In the genomic region with DNA sequence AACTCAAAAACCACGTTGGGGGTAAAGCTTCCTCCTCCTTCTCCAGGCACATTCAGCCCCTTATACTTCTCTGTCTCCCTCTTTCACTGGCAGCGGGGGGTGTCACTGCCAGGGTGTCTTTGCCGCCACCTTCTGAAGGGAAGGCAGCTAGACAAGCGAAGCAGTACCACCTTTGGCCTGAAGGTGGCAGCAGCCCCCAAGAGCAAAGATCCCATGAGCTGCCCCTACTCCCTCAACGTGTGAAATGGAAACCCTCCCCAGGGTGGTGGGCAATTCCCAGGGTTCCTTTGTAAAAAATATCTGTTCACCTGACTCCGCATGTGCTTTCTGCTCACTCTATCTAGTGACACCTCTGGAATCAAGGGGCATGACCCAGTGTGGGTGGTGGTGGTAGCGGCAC, we compare ENCODE assay signal across 9 mouse cellular contexts. TPM values are rescaled to one million over a fixed set of nuclear protein-coding genes. Genes with fewer than 3 reads are reported as not detected.
DNase-seq lines count a peak whose midpoint lies in the region; ATAC-seq and TF ChIP-seq lines count a peak whose summit lies in the region.
"Had no signal": no experiment of that assay in that cellular context is flagged by ENCODE, and none has a peak within 500 bp of the region (broad histone marks: within the 10 kb centered on the region; RNA-seq: fewer than 3 reads in every experiment).

No protein-coding gene starts in this region.

- no peaks in the 10 kb centered on the region for H3K36me3 ChIP-seq in heart, embryonic 11.5 days (ENCODE audit: control insufficient read depth, insufficient read depth, low read length)
- H3K36me3 ChIP-seq in hindbrain, postnatal 0 days (ENCODE audit: insufficient read depth, low read length): no peaks in the 10 kb centered on the region
- H3K36me3 ChIP-seq in splenic B cell, adult 2 months (ENCODE audit: control insufficient read depth, insufficient read depth, low read length, poor library complexity, severe bottlenecking): no peaks in the 10 kb centered on the region; the same call in 1 of the 2 replicates

- TF ChIP-seq CTCF in hindbrain, postnatal 0 days (IDR thresholded peaks at IDR 0.05; ENCODE audit: low read depth): peak; percentile 99

- ATAC-seq in heart, embryonic 11.5 days (replicated peaks; ENCODE audit: insufficient number of reproducible peaks, low FRiP score, low TSS enrichment): no peak
- peak; percentile 18 for ATAC-seq in hindbrain, postnatal 0 days
- peak; percentile 65; the same call in 1 of the 2 replicates for ATAC-seq in monocyte, adult 5-6 weeks (replicated peaks; ENCODE audit: insufficient number of reproducible peaks, low FRiP score, low TSS enrichment, poor library complexity, severe bottlenecking)

- DNase-seq in heart, adult 11 months: peak; percentile 97
- DNase-seq in cerebellum, adult 18-20 months: peak; percentile 86 to 92
- peak; percentile 76 for DNase-seq in forelimb bud, embryonic 11.5 days (ENCODE audit: low read depth, low spot score)
- peak; percentile 88 for DNase-seq in hindbrain, postnatal 0 days (ENCODE audit: low spot score)
- DNase-seq in left cerebral cortex, postnatal 25 days (ENCODE audit: low spot score in 2 of 2): peak; percentile 85 to 94
- DNase-seq in splenic B cell, adult 2 months (ENCODE audit: low read depth, low spot score): peak; percentile 93

- intact Hi-C loops in left cerebral cortex, postnatal 25 days (cut with DNase I): loop anchor here (5.0 kb wide), 1 partner anchor 37 kb away; no protein-coding TSS in a partner anchor

- no peak overlapping the region for H3K4me2 ChIP-seq in heart, embryonic 11.5 days
- H3K4me2 ChIP-seq in hindbrain, postnatal 0 days (ENCODE audit: low read depth, low read length): no peak overlapping the region

- no peak overlapping the region for H3K9ac ChIP-seq in heart, embryonic 11.5 days (ENCODE audit: low read depth, low read length)
- no peak overlapping the region for H3K9ac ChIP-seq in hindbrain, postnatal 0 days (replicated peaks; ENCODE audit: low read length)

- no peaks in the 10 kb centered on the region for H3K27me3 ChIP-seq in heart, embryonic 11.5 days (ENCODE audit: control insufficient read depth, insufficient read depth, low read length)
- H3K27me3 ChIP-seq in hindbrain, postnatal 0 days (ENCODE audit: insufficient read depth, low read length): no peaks in the 10 kb centered on the region
- H3K27me3 ChIP-seq in splenic B cell, adult 2 months (ENCODE audit: control insufficient read depth, insufficient read depth, low read length, poor library complexity, severe bottlenecking): no peaks in the 10 kb centered on the region

- WGBS in heart, embryonic 11.5 days (ENCODE audit: insufficient replicate concordance): 16% methylated on average over 7 of the region's 7 CpGs
- 14% methylated on average over 7 of the region's 7 CpGs for WGBS in hindbrain, postnatal 0 days

- no peaks in the 10 kb centered on the region for H3K9me3 ChIP-seq in heart, embryonic 11.5 days (replicated peaks; ENCODE audit: control insufficient read depth, low read length)
- H3K9me3 ChIP-seq in hindbrain, postnatal 0 days (ENCODE audit: low read length): no peaks in the 10 kb centered on the region

- peaks cover 9% of the 10 kb centered on the region for H3K4me1 ChIP-seq in heart, embryonic 11.5 days (ENCODE audit: control insufficient read depth, insufficient read depth, low read length)
- peaks cover 4% of the 10 kb centered on the region for H3K4me1 ChIP-seq in hindbrain, postnatal 0 days (ENCODE audit: insufficient read depth, low read length)

- no peak overlapping the region for H3K27ac ChIP-seq in heart, embryonic 11.5 days (ENCODE audit: low read depth, low read length)
- no peak overlapping the region for H3K27ac ChIP-seq in hindbrain, postnatal 0 days
- H3K27ac ChIP-seq: macrophage had no signal

- no peak overlapping the region for H3K4me3 ChIP-seq in heart, embryonic 11.5 days (ENCODE audit: low read depth, low read length)
- H3K4me3 ChIP-seq in hindbrain, postnatal 0 days (ENCODE audit: low read length): no peak overlapping the region

RNA-seq across cellular contexts. Expression of a gene that starts 6.5 kb away (rescaled TPM):
- 58.2 and 59.9 TPM in 2 replicates for polyA plus RNA-seq in heart, embryonic 11.5 days (2014; fragmentation: Nextera tagmentation; extraction: Ambion mirVana)
- 60.7 and 72.4 TPM in 2 replicates for total RNA-seq in hindbrain, postnatal 0 days (2014; rRNA removed)
- polyA plus RNA-seq in hindbrain, postnatal 0 days (2015; fragmentation: Nextera tagmentation; extraction: Ambion mirVana): 81.7 and 83.7 TPM in 2 replicates
- 10 to 100 TPM; 35.5 to 41.4 TPM for total RNA-seq in left cerebral cortex, postnatal 25 days (2021)
- 13.0 to 27.0 TPM (median 24.1 TPM) in 3 replicates for total RNA-seq in monocyte, adult 5-6 weeks (2017)

RNA-seq across cellular contexts. Expression of a gene that starts 7.8 kb away (rescaled TPM):
- 10.4 and 13.4 TPM in 2 replicates for polyA plus RNA-seq in heart, embryonic 11.5 days (2014; fragmentation: Nextera tagmentation; extraction: Ambion mirVana)
- total RNA-seq in hindbrain, postnatal 0 days (2014; rRNA removed): 141 and 149 TPM in 2 replicates
- 118 and 126 TPM in 2 replicates for polyA plus RNA-seq in hindbrain, postnatal 0 days (2015; fragmentation: Nextera tagmentation; extraction: Ambion mirVana)
- 100 to 1,000 TPM; 388 to 416 TPM for total RNA-seq in left cerebral cortex, postnatal 25 days (2021)
- 0.29 to 0.76 TPM in 2 of 3 replicates, not detected in the other for total RNA-seq in monocyte, adult 5-6 weeks (2017)

RNA-seq across cellular contexts. Expression of a gene that starts 29.5 kb away (rescaled TPM):
- polyA plus RNA-seq in heart, embryonic 11.5 days (2014; fragmentation: Nextera tagmentation; extraction: Ambion mirVana): 1.2 and 1.5 TPM in 2 replicates
- total RNA-seq in hindbrain, postnatal 0 days (2014; rRNA removed): 3.6 and 10.5 TPM in 2 replicates
- 4.7 and 5.9 TPM in 2 replicates for polyA plus RNA-seq in hindbrain, postnatal 0 days (2015; fragmentation: Nextera tagmentation; extraction: Ambion mirVana)
- under 1 TPM; 0.39 to 0.62 TPM for total RNA-seq in left cerebral cortex, postnatal 25 days (2021)
- total RNA-seq in monocyte, adult 5-6 weeks (2017): not detected in 3 replicates
- polyA plus RNA-seq: macrophage had no signal

RNA-seq across cellular contexts. Expression of a gene that starts 48.5 kb away (rescaled TPM):
- polyA plus RNA-seq in heart, embryonic 11.5 days (2014; fragmentation: Nextera tagmentation; extraction: Ambion mirVana): 29.2 and 30.9 TPM in 2 replicates
- 14.7 and 19.6 TPM in 2 replicates for total RNA-seq in hindbrain, postnatal 0 days (2014; rRNA removed)
- polyA plus RNA-seq in hindbrain, postnatal 0 days (2015; fragmentation: Nextera tagmentation; extraction: Ambion mirVana): 43.4 and 45.3 TPM in 2 replicates
- total RNA-seq in left cerebral cortex, postnatal 25 days (2021): 10 to 100 TPM; 38.3 to 42.4 TPM
- 3.8 to 6.5 TPM (median 5.5 TPM) in 3 replicates for total RNA-seq in monocyte, adult 5-6 weeks (2017)

RNA-seq across cellular contexts. Expression of a gene that starts 49.3 kb away (rescaled TPM):
- 74.8 and 78.3 TPM in 2 replicates for polyA plus RNA-seq in heart, embryonic 11.5 days (2014; fragmentation: Nextera tagmentation; extraction: Ambion mirVana)
- 44.8 and 52.2 TPM in 2 replicates for total RNA-seq in hindbrain, postnatal 0 days (2014; rRNA removed)
- 64.5 TPM in 2 replicates for polyA plus RNA-seq in hindbrain, postnatal 0 days (2015; fragmentation: Nextera tagmentation; extraction: Ambion mirVana)
- 10 to 100 TPM; 49.7 to 51.0 TPM for total RNA-seq in left cerebral cortex, postnatal 25 days (2021)
- total RNA-seq in monocyte, adult 5-6 weeks (2017): 50.6 to 85.3 TPM (median 72.7 TPM) in 3 replicates

Comparison
In these comparisons a context has a peak if more than half of its experiments do, and no peak if none do; other contexts are left out.
1. RNA of a gene that starts 7.8 kb away (total RNA-seq): 388 to 416 TPM in left cerebral cortex, postnatal 25 days and 141 to 149 TPM in hindbrain, postnatal 0 days; 0.29 to 0.76 TPM in monocyte, adult 5-6 weeks; every median in the first group is over 10 times any median in the second.
2. Peak in every context shown above with its lines, with median percentiles within 50 percentile points of each other: DNase-seq.